Mouse (Mus musculus) embryo, embryonic 10.5 days (tissue): ENCODE results near the gene Elovl7.

Experiments used
- DNase-seq: peaks from one replicate; pipeline ENCODE4 v3.0.0-alpha.2; 2015; ENCODE audit warnings: low spot score

Gene Elovl7

GRCm38 (mm10) chr13:108214081-108214484 is at the start of gene Elovl7:
Gene Elovl7 (plus strand): TSS chr13:108214404.
- peak; percentile 71 for DNase-seq

- DNase-seq = no peak
Observed at GRCm38 (mm10) chr13:108164621-108165020, 49.6 kb upstream of the Elovl7 start.

- no peak for DNase-seq
Observed at GRCm38 (mm10) chr13:108170002-108170401, 44.2 kb upstream of the Elovl7 start.

DNA sequence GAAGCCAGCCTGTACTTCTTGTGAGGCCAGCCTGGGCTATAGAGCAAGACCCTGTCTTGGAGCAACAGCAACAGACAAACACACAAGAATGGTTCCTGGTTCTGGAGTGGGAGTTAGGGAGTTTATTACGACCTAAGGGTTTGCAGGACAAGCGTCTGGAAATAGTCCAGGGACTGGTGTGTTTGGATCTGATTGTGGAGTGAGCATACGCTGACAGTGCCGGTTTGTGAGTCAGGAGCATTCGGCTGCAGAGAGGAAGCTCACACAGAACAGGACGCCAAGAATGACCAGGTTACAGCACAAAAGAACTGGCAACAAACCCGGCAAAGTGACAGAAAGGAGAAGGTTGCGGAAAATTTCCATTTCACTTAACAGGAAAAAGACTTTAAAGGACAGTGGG is 43.7 kb upstream of the Elovl7 start:
- no peak for DNase-seq

DNA sequence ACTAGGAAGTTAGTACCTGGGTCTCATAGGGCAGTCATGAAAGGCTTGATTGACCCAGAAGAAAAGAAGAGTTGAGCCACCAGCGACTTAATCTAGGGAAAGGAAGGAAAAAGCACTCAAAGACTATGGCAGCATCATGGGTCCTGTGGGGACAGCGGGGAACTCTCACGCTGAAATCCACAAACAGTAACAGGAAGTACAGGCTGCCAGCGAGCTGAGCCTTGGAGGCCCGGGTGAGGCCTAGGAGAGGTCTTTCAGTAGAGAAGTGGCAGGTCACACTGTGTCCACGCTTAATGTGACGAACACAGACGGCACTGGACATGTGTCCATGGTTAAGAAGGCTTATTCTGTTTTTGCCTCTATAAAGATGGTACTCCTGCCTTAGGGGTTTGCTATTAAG is 34.6 kb upstream of the Elovl7 start:
- DNase-seq = no peak

- DNase-seq = no peak
Observed at GRCm38 (mm10) chr13:108180821-108181220, 33.4 kb upstream of the Elovl7 start.

- DNase-seq = no peak
Observed at GRCm38 (mm10) chr13:108184743-108185255, 29.4 kb upstream of the Elovl7 start.

DNA sequence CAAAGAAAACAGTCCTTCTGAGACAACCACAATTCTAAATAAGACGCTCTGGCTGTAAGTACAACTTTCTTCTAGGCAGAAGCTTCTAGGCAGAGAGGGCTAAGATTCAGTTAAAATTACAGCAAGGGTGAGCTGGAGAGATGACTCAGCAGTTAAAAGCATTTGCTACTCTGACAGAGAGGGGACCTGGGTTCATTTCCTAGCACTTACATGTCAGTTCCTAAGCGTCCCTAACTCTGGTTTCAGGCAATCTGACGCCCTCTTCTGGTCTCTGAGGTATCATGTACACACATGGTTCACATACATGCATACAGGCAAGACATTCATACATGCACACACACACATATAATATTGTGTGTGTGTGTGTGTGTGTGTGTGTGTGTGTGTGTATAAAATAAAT is 28.7 kb upstream of the Elovl7 start:
- no peak for DNase-seq

DNA sequence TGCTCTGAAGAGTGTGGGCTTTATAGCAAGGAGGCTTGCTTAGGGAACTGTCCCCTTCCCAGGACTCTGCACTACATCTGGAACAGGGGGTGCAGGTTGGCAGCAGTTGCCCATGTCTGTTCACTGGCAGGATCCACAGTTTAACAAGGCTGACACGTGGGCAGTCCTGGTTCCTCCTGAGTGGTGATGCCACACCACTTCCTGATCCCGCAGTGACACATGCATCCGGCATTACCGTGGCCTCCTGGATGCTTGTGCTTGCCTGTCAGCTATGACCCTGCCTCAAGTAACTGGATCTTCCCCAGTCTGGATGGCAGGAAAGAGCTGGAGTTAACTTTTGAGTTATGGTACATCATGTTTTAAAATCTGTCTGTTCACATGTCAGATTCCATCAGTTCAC is 26.2 kb upstream of the Elovl7 start:
- no peak for DNase-seq

- peak; percentile 79 for DNase-seq
Observed at GRCm38 (mm10) chr13:108191074-108191720, 23.0 kb upstream of the Elovl7 start.

DNA sequence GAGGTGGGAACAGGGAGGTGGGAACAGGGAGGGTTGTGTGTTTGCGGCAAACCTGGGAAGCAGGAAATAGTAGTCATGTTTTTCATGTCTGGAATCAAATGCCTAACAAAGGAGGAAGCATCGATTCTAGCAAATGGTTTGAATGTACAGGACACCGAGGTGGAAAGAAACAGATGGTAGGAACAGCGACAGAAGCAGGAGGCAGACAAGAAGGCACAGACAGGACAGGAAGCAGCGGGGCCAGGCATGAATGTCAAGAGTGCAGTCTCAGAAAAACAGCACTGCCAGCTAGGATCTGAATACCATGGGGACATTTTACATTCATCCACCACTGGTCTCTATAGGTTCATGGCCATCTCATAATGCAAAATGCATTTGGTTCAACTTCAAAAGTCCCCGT is 18.7 kb upstream of the Elovl7 start:
- DNase-seq = no peak

DNA sequence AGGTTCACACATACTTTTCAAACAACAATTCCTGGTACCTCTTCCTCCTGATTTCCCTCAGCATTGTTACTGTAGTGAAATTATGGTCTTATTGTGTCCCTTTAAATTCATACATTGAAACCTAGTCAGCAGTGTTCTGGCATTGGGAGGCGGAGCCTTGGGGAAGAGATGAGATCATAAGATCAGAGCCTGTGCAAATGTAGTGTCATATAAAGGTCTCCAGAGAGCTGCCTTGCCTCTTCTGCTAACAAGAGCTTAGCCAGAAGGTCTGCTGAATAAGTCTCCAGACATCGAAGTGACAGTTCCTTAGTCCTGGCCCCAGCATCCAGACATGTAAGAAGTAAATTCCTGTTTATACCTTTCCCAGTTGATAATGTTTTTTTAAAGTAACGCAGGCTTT is 9.3 kb upstream of the Elovl7 start:
- no peak for DNase-seq

- DNase-seq = no peak
Observed at GRCm38 (mm10) chr13:108207447-108207846, 6.8 kb upstream of the Elovl7 start.

DNA sequence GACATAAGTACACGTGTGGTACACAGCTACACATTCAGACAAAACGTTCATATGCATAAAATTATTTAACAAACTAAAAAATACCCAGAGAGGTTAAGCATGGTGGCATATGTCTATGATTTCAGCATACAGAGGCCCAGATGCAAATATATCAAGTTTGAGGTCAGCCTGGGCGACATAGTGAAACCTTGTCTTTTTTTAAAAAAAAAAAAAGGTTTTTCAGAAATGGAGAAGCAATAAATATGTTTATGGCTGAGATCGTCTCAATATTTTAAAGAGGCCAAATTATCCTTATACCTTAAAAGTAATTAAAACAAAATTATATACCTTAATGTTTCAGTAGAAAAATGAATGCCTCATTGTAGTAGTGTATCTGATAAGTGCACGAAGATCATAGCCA is 6.1 kb upstream of the Elovl7 start:
- DNase-seq = no peak

DNA sequence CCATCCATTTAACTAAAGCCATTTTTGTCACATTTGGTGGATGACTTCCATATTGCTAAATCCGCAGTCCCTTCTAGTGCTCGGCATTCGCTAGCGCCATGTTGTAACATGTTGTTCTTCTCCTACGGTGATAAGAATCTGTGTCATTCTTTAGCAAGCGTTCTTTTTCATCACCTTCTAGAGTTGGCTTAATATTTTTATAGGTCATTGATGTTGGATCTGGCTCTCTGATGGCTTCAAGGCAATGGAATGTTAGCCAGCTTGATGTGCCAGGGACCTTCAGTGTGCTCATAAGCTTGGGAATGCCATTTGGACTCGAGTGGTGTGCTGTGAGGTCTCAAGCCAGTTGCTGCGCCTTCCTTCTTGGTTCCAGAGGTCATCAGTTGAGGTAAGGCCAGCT is 3.2 kb upstream of the Elovl7 start:
- no peak for DNase-seq

- no peak for DNase-seq
Observed at GRCm38 (mm10) chr13:108212397-108213018, 1.7 kb upstream of the Elovl7 start.

DNA sequence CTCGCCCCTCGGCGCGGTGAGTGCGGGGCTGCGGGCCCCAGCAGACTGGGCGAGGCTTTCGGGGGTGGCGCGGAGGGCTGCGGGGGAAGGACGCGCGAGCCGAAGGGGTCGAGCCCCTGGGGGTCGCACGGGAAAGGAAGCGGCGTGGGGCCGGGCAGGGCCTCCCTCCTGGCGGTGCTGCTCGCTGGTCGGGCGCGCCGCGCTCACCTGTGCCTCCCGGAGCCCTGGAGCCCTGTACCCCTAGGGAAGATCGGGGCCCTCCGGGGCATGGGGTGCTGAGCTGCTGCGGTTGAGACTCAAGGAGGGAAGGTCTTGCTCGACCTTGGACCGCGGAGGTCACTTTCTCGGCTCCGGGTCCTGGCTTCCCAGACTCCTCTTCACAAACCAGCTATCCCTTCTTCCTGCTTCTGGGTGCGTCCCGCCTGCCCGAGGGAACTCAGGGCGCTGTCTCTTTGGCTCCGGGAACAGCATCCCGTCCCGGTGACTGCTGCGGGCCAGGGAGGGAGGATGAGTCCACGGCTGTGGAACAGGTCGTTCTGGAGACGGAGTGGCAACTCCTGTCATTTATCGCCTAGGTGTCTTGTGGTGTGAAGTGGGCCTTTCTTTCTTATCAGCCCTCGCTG is 392 bp downstream of the Elovl7 start:
- DNase-seq = peak; percentile 36

DNA sequence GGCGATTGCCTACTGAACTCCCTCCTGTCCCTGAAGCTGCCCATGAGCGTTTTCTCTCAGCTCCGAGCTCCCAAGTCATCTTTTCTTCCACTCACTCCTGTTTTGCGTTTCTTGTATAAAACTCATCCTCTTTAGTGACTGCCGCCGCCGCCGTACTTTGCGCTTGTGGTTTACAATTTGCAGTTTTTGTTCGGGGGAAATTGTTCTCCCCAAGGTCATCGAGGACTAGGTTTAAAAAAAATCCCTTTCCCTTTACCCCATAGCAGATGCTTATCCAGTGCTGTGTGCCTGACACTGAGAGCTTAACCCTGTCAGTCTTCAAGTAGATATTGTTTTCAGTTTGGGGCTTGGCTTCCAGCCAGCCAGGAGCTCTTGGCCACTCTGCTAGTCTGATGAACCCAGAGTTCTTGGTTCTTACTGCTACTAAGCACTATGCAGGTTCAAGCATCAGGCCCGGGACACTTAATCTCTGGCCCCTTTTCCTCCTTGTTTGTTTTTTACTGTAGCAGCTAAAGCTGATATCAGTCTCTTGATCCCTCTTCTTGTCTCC is 1.1 kb downstream of the Elovl7 start:
- DNase-seq = peak; percentile 32

- no peak for DNase-seq
Observed at GRCm38 (mm10) chr13:108219773-108220172, 5.6 kb downstream of the Elovl7 start.

DNA sequence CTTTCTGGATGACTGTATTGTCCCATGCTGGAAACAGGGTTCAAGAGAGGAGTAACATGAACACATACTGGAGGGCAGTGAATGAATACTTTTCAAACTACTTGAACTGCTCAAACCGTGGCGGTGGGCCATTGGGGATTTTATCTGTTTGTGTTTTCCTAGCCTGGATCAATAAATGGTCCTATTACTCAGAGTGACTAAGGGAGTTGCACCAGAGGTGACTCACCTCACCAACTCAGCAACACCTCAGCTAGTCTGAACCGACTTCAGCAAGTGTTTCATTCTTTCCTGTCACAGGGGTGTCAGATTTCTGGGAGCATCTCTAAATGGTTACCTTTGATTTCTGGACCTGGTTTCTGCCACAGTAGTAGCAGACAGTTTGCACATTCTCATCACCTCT is 15.0 kb downstream of the Elovl7 start:
- DNase-seq = no peak

GRCm38 (mm10) chr13:108229634-108230330 is 15.6 kb downstream of the Elovl7 start:
- DNase-seq = no peak

DNA sequence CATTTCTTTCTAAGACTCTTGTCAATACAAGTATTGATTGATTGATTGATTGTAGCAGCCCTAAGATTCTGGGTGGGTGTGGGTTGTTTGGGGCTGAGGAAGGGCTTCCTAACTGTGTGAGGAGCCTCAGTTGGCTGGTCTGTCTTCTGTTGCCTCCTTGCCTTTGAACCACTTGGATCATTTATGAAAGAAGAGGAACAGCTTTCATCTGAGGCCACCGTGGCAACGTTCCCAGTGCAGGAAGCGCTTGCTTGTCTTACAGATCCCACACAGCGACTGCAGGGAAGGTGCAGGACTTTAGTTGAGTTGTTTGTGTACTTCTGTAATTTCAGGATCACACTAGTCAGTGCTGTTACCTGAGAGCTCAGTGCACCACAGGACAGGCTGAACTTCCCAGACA is 25.8 kb downstream of the Elovl7 start:
- DNase-seq = no peak
